Mouse (Mus musculus) kidney, adult 2 months (tissue): ENCODE measurements around the gene Litaf.

Experiments
- CTCF ChIP-seq: fragments of 200-500 bp; conservative IDR thresholded peaks from 2 replicates; pipeline ENCODE4 v1.5.1; 2011; ENCODE audit warnings: low read depth, mild to moderate bottlenecking, control low read depth, low read length, moderate library complexity, mixed read lengths; ENCODE audit not compliant: insufficient read depth, insufficient read length
- POLR2A ChIP-seq: fragments of 200-500 bp; IDR thresholded peaks from one replicate; pipeline ENCODE4 v1.6.1; 2011; ENCODE audit warnings: low read depth, low read length, control low read depth

DNA sequence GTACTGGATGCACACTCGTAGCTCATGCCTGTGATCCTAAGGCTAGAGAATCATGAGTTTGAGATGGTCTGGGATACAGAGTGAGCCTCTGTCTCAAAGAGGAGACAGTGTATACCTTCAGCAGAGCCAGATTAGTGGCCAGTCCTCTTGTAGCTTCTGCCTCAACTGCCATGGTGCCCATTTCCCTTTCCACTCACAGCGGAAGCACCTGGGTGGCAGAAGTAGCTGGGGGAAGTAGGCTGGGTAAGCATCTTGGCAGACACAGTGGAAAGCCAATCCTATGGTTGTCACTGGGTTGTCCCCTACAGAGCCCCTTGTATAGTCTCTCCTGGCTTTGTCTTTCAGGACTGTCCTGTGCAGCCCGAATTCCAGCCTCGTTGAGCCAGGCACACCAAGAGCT, 5.9 kb upstream of the Litaf start:
- TF ChIP-seq CTCF (no peak), POLR2A (no peak)
